Mouse (Mus musculus): ENCODE measurements around the gene Ece1. TPM values are rescaled to one million over a fixed set of nuclear protein-coding genes. Genes with fewer than 3 reads are reported as not detected.
"Not testable (repeated sequence)": the region's sequence is repeated elsewhere in the genome, so short reads cannot be mapped to it uniquely, and the experiment has no call there.

Ece1 gene
- total RNA-seq (2021), result 10 to 100 TPM; 54.4 to 57.3 TPM

DNA sequence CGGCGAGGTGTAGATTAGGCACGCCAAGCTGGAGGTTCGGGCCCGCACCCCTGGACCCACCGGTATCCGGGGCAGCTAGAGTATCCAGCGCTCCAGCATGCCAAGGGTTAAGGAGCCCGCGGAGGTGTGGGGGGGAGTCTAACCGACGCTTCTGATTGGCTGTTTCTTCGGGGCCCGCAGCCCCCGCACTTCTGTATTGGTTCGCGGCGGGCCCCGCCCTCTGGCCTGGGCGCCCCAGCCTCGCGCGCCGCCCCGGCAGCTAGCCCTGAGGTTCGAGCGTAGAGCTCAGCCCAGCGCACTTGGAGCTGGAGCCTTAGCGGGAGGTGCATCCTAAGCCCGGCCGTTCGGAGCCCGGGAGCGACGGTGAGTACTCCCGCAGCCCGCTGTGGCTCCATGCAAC, at the start of gene Ece1:
Gene Ece1, plus strand, starts transcription at position 219 of the 400 bp plus-strand sequence.
- DNase-seq, result peak; percentile 88

DNA sequence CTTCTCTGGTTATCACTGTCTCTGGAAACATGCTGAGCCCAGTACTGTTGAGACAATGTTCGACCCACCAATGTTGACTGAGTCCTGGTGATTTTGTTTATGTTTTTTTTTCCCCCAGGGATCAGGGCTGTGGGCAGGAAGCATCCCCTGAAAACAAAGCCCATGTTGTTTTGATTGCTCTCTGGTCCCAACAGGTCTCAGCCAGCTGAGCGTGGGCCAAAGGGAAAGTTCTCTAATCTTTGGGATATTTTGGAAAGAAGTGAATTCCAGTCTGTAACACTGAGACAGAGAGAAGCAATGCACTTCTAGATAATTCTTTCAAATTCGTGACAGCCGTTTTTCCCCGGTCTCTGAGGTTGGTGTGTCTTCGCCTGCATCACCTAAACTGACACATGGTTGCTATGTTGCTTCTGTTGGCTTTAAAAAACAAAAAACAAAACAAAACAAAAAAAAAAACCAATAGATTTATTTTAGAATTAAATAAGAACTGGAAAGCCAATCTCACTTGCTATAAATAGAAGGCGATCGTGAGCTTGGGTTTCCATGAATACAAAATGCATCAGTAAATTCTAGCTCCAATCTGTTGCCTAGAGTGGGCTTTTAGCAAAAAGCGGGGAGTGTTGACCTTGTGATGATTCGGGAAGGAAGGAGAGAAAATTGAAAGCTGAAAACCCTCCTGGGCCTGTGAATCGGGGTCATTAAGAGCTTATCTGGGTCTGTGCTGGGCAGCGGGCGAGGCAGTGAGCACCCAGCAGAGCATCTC, 48.9 kb upstream of the Ece1 start:
- no peak for DNase-seq

DNA sequence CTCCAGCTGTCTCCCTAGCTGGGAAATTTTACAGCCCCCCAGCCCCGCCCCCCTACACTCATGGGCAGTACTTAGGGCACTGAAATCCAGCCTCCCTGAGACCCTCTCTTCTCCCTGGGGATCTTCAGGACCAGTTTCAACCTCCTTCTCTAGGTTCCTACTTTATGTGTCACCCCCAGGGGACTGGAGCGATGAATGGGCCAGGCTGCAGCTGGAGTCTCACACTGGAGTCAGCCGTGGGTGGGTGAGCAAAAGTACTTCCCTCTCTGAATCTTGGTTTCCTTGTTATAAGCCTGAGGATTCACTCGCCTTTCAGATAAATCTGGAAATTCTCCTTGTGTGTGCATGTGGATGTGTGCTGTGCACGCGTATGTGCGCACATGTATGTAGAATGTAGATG, 47.9 kb upstream of the Ece1 start:
- DNase-seq, result no peak

DNA sequence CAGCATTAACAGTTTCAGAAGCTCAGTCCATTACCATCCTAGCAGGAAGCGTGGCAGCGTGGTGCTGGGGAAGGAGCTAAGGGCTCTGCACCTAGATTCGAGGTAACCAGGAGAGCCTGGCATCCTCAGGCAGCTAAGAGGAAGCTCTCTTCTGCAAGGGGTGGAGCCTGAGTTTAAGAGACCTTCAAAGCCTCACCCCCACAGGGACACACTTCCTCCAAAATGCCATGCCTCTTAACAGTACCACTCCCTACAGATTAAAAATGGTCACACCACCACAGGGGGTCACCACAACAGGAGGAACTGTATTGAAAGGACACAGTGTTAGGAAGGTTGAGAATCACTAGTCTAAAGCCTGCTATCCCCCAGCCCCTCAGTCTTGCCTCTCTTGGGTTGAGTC, 46.6 kb upstream of the Ece1 start:
- DNase-seq, result no peak

DNA sequence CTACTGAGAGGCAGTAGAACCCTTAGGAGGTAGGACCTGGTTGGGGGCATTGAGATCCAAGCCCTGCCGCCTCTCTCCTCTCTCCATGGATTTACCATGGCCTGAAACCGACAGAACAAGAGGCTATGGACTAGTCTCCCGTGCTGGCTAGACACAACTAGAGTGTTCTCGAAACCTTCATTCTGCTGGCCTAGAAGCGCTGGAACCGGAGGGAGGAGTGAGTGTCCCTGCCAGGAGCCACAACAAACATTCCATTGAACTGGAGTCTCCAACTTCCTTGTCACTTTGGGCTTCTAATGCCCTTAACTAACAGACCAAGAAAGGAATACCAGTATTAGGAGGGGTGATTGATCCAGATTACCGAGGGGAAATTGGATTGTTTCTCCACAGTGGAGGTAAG, 45.8 kb upstream of the Ece1 start:
- DNase-seq, result no peak

DNA sequence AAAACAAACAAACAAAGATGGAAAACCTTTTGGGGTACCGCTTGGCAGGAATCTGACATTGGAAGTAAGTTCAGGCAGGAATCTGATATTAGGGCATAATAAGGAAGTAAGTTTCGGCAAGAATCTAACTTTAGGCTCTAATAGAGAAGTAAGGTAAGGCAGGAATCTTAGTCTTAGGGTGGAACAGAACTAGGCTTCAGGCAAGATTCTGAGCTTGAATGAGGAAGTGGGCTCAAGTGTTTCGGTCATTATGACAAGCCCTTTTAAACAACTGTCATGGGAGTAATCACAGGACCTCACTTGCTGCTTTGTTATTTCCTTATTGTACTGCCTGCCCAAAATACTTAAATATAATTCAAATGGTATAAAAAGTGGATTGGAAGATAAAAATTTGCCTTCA, 43.7 kb upstream of the Ece1 start:
- no peak for DNase-seq

DNA sequence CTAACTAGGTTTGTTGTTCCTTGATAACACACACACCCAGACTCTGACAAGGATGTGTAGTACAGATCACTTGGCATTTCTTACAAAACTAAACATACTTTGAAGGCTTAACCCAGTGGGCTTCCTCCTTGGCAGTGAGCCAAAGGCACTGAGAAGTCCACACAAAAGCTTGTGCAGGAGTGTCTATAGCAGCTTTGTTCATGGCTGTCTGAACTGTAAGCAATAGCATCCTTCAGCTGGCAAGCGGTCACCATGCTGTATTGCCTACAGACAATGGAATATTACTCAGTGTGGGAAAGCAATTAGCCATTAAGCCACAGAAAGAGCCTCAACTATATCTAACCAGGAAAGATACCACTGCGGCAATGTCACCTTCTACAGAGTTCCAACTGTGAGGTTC, 42.5 kb upstream of the Ece1 start:
- no peak for DNase-seq

DNA sequence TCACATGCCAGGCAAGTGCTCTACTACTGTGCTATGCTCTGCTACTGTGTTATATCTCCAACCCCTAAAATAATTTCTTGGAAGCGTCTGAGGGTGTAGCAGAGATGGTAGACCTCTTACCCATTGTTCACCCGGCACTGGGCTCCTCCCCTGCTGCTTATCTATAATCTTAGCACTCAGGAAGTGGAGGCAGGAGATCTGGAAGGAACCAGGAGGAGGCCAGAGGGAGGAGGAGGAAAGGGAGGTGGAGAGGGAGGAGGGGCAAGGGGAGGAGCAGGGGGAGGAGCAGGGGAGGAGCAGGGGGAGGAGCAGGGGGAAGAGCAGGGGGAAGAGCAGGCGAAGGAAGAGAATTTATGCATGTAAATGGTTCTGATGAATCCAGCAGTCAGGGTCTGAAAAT, 41.3 kb upstream of the Ece1 start:
- DNase-seq, result no peak

DNA sequence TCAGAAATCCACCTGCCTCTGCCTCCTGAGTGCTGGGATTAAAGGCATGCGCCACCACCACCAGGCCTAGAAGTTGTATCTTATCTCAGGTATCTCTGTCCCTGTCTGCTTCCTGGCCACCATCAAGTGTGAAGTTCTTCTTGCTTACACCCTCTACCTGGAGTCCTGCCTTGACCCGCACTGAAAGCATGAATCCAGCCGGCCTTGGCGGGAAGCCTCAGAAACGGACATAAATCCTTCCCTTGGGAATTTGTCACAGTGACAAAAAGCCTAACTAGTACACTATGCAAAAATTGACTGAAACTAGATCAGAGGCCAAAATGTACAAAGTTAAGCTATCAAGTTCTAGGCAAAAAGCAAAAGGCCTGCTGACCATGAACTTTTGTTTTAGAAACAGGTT, 39.5 kb upstream of the Ece1 start:
- DNase-seq, result no peak

DNA sequence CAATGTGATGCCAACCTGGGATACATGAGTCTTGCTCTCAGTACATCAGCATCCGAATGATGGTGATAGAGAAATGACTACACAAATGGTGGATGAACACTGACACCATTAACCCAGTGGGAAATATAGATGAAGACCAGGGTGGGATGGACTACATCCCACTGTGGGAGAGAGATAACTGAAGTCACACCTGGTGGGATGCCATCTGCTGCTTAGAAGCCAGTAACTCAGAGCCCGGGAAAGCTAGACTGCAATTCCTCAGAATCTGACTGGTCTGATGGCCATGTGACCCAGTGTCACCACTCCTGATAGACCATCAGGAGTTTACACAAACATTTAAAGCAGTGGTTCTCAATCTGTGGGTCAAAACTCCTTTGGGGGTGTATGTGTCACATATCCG, 38.5 kb upstream of the Ece1 start:
- DNase-seq, result no peak

DNA sequence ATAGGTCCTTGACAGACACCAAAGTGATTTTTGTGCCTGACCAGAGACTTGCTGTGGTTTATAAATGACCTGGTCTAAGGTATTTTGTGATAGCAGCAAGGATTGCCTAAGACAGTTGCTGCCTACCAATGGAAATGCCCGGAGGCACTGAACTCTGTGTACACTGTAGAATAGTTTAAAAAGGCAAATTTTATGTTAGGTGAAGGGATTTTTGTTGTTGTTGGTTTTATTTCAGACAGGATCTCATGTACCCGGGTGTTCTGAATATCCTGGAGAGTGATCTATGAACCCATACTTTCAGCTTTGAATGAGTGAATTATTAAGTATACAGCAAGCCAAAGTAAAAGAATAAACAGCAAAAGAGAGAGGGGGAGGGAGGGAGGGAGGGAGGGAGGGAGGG, 37.2 kb upstream of the Ece1 start:
- DNase-seq, result no peak

DNA sequence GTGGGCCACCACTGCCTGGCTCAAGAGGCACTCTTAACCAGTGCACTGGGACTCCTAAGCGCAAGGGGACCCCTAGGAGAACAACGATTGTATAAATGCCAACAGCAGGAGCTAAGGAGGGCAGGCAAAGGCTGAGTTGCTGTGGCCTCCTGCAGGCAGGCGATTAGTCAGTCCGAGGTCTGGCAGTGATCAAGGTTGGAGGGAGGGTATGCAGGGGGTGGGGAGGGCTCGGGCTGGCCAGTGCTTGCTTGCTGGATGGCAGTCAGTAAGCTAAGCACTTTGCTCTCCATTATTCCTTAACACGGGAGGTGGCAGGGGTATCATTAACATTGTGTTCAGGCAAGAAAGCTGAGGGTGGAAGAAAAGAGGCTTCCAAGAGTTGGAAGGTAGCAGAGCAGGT, 31.7 kb upstream of the Ece1 start:
- no peak for DNase-seq

DNA sequence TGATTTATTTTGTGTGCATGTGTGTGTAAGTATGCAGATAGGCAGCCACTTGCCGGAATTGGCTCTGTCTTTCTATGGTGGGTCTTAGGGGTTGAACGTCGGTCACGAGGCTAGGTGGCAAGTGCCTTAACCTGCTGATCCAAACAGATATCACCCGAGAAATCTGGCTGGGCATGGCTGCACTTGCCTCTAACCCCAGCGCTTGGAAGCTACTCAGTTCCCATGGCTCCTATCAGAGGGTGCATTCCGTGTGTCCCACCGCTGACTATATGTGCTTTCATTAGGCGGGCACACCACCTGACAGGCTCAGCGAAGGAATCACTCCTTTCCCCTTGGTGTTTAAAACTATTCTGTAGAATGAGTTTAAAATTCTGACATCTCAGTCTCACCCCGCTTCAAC, 30.4 kb upstream of the Ece1 start:
- no peak for DNase-seq

DNA sequence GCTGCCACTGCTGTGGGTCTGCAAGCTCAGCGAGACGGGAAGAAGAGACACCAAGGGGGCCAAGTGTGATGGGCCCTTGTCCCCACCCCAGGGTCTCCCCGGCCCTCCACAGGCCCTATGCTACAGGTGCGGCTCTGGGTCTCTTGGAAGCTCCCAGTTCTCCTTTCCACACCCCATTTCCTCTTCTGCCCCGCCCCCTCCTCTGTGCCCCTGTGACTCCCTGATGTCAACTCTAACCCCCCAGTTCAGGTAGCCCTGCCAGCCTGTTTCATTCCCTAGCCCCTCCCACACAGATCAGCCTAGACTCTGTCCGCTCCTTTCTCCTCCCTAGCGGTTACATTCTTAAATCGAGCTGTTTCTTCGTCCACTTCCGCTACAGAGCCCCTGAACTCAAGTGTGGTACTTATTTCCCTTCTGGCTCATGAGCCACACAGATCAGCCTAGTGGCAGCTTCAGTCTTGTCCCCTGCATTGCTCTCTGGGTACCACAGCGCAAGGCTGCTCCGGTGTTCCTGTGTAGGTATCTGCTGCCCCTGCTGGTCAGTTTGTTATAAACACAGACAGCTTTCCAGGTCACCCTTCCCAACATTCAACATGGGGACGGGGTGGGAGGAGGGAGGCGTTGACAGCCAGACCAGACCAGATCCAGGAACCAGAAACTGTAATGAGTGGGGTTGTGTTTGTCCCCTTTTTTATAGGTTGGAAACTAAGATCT, 26.3 kb upstream of the Ece1 start:
- peak; percentile 70 to 74 for DNase-seq

DNA sequence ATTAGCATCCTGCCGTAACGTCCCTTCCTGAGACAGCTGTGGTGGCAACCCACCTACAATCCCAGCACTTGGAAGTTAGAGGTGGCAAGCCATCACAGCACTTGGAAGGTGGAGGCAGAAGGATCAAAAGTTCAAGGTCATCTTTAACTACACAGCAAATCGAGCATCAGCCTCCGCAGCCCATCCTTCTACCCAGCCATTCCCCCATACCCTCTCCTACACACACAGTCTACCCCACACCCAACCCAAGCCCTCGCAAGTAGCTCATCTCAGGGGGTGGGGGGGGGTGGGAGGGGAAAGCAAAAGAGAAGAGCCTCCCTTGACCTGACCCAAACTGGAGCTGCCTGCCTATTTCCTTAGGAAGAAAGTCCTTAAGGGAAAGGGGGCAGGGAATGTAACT, 25.3 kb upstream of the Ece1 start:
- no peak for DNase-seq

DNA sequence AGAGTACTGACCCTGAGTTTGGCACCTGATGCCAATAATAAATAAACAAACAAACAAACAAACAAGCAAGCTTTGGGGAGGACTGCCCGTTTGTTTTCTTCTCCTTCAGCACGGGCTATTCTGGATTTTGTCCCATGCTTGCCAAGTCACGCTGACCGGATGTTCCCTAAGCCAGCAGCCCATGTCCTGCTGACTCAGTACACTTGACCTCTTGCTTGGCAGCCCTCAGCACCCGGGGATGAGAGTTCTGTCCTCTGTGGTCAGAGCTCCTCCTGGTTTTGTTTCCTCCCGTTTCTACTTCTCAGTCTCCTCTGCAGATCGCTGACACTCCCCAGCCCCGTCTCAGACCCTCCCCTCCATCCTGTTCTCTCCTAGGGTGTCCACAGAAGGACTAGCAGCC, 24.2 kb upstream of the Ece1 start:
- DNase-seq, result no peak

DNA sequence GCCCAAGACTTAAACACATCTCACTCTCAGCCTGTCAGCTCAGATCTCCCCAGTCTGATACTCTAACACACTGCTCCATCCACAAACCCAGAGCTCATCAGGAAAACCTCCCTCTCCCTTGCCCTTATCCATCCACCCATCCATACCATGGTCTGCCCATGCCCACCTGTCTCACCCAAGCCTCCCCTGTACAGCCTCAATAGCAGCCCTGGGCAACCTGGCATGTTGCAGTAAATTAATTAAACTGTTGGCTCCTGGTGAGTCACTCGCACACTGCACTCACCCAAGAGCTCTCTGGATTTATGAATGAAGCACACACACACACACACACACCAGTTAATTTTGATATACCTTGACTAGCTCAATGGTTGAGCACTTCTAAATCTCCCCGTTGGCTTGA, 23.2 kb upstream of the Ece1 start:
- DNase-seq, result no peak

DNA sequence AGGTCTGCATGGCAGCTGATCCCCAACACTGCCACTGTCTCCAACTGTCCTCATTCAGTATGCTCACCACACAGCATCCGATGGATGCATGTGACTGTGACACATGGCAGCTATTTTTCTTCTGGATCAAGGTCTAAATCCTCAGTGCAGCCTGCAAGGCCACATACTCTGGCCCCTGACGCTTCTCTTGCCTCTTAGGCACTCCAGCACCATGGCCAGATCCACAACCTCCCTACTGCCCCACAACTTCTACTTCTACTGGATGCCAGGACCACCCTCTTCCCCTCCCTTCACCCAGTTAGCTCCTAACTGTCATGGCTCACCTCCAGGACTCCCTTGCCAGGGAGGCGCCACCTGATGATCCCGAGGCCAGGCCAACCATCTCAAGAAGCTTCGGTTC, 22.6 kb upstream of the Ece1 start:
- no peak for DNase-seq

DNA sequence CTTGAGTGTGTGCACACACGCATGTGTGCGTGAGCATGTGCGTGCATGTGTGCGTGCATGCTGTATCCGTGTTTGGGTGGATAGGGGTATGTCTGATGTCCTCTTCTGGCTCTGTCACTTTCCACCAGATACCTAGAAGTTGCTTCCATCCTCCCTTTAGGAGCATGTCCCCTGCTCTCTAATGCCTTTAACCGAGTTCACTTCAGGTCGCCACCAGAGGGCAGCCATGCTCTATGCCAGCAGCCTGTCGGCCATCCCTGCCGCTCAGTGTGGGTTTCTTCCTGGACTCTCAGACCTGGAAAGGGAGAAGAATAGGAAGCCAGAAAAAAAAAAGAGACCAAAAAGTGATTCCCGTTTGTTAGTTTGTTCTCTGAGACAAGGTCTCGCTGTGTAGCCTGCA, 17.4 kb upstream of the Ece1 start:
- peak; percentile 50 to 60 for DNase-seq

DNA sequence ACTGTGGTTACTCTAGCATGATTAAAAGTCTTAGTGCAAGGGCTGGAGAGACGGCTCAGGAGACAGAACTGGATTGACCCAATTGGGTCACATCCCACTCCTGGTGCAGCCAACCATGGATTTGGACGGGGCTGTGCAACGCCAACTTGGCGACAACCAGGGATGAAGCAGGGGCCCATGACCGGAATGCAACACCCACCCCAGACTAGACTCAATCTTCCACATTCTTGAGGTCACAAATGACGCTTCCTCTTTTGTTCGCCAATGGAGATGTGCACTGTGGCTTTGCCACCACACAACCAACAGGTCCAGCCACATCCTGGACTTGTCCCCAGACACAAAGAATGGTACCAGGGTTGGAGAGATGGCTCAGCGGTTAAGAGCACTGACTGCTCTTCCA, 14.4 kb upstream of the Ece1 start:
- DNase-seq, result not testable (repeated sequence)

DNA sequence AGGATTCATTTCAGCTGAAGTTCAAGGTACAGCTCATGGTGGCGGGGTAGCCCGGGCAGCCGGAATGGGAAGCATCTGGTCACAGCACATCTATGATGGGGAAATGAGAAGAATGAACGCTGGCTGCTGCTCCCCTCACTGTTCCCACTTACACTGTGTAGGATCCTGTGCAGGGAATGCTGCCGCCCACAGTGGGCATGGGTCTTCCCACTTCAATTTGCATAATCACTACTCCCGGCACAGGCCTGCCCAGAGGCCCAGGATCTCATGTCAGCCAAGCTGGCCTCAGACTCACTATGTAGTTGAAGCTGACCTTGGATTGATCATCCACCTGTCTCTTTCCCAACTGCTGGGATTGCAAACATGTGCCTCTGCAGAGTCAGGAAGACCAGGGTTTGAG, 11.9 kb upstream of the Ece1 start:
- no peak for DNase-seq

DNA sequence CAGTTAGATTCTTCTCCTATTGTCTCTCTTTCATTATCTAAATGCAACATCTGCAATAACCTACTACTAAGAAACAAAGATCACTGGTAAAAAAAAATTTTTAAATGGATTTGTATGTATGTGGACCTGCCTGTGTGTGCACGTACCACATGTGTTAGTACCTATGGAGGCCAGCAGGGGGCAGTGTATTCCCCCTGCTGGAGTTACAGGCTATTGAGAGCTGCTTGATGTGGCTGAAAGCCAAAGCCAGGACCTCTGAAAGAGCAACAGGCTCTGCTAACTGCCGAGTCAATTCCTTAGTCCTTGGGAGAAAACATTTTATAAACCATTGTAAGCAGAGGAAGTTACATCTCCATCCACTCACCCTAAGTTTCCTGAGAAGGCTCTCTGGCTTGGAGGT, 10.6 kb upstream of the Ece1 start:
- DNase-seq, result no peak

DNA sequence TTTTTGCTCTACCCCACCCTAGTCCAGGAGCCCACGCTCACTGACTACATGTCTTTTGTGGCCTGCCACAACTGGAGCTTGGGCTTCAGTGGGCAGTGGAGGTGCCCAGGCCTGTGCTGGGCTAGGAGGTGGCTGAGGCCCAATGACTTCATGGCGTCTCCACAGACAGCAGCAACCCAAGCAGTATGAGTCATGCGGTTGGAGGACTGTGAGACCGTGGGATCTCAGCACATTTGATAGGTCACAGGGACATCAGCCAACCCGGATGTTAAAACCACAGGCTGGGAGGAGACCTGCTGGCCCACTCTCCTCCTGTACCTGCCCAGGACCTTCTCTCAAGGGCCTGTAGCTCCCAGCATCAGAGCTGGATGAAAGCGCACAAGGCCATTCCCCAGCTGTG, 8.2 kb upstream of the Ece1 start:
- no peak for DNase-seq

DNA sequence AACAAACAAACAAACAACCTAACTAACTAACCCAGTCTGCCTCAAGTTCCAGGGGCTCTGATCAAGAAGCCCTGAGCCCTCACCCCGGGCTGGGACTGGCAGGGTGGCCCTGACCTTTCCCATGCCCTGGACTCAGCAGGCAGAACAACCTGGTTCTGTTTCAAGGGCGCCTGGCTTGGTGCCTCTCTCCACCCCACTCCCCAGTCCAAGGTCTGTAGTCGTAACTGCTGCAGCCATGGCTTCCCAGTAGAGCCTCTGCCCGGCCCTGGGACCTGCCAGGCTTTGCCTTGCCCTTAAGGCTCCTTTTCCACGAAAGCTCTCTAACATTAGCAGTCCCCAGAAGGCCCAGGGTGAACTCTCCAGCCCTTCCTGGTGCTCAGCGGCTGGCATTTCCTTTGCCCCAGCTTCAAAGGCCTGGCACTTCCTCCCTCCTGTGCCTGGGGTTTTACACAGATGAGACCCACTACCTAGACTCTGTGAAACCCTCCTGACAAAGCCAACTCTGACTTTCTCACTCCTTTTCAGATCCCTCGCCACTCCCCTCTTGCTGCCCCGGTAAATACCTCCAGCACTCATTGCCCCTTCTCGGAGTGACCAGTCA, 6.2 kb upstream of the Ece1 start:
- no peak for DNase-seq
